Mouse (Mus musculus) layer of hippocampus, adult 8-10 months (tissue): ENCODE measurements around the gene Tmem131l. TPM values are rescaled to one million over a fixed set of nuclear protein-coding genes. Genes with fewer than 3 reads are reported as not detected.

Experiments used
- DNase-seq, 2 experiments: peaks; one replicate each; pipeline ENCODE4 v3.0.0; 2022; ENCODE audit warnings: low spot score in 2 of 2
- total RNA-seq, 4 experiments: library from RNA; stranded (reverse); gene quantifications; 2 replicates each; pipeline ENCODE4 v1.2.4; 2022

The Tmem131l gene
- total RNA-seq, 4 experiments from 2014 or later: 22.9 to 42.8 (median 31.5) TPM

DNA sequence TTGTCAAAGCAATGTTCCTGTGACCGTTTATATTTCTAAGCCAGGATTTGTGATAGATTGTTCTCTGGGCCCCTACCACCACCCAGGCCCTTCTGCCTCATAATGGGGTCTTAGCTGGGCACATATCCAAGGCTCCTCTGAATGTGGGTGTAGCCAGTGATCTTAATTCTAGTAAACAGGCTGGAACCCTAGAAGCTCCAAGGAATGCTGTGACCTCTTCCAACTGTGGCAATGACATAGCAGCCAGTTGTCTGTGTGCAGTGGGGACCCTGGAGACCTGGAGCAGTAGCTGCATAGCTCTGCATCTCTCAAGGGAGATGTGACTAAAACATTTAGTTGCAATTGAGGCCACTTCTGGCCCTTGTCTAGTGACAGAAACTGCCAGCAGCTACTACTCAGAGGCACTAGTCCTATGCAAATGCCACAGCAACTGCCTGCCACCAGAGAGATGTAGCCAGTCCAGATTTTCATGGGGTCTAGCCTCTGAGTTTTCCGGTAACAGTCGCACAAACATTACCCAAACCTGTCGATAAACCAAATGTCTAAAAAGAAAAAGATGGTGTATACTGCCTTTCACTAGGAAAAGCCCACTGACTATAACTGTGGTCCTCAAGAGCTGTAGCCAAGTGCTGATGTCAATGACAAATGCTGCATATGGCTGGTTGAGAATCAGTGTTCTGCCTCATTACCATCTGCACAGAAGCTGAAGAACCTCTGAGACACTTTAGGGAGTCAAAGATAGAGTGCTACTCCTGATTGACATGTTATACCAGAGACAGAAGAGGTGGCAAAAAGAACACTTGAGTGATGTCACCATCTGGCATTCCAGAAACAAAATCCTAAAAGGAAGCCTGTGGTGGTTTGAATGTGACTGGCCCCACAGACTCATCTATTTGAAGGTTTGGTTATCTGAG is 61.2 kb downstream of the Tmem131l start:
- no peak for DNase-seq

DNA sequence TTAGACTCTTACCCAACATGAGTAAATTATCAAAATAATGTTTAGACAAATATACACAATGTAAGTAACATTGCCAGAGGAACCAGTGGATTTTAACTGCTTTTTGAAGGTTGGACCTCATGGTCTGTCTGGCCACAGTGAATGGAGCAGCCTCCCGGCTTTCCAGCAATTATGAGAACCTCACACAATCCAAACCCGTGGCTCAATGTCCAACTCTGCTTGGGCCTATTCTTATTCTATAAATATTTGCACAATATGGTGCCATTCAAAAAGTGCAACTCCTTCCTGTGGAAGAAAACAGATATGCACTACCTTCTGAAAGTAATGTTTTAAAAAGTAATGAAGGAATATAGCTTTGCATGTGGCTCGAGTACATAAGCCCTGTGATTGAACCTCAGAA is 62.2 kb downstream of the Tmem131l start:
- no peak for DNase-seq

DNA sequence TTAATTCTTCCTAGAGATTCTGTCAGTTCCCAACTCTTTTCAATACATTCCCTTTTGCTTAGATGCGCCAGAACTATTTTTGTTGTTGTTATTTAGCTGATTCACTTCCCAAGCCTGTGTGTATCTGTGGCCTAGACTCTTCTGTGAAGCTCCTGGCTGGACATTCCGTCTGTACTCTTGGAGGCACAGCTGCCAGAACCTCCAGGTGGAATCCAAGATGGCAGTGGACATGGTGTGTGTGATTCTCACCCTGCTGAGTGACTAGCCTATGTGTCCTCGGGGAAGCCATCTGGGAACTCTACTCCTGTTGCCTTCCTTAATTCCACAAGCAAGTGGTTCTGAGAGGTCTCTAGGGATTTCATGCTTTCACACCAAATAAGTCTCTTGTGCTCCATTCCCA is 63.8 kb downstream of the Tmem131l start:
- DNase-seq: no peak

DNA sequence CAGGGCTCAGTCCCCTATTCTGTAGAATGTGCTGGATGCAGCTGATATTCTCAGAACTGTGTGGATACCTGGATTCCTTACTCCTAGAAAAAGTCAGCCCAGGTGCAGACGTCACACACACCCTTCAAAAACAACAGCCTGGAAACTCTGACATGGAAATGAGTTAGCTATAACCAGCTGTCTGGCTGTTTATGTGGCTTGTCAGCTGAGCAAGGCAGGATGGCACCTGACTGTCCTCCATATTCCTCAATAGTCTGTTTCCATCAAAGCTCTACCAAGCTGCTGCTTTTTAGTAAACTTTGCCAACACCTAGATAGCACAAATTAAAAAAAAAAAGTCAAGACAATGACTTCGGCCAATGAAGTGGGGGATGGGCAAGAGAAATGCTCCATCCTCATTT is 66.6 kb downstream of the Tmem131l start:
- DNase-seq: no peak

DNA sequence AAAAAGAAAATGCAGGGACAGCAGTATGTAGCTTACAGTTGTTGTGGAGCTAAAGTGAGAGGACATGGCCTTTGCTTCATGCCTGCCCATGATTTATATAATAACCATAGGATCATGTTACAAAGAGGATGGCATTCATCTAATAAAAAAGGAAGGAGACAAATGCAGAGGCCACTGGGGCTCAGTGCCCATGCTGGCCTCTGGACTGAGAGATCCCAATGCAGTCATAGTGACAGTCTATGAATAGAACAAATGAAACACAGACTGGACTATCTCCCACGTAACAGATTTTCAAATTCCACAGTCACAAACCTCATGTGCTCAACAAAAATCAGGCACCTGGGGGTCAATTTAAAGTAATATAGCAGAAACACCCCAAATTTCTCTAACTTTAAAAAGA is 69.3 kb downstream of the Tmem131l start:
- no peak for DNase-seq

DNA sequence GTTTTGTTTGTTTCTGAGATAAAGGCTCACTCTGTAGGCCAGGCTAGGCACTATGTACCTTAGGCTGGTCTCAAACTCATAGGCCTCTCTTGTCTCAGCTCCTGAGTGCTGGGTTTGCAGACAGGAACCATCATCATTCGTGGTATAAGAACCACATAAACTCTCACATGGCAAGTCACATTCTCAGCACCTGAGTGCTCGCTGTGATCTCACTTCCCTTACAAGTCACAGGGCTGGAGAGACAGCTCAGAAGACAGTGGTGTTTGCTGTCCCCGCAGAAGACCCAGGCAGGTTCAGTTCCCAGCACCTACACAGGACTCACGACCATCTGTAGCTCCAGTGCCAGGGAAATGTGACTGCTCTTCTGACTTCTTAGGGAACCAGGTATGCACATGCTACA is 70.9 kb downstream of the Tmem131l start:
- DNase-seq: no peak

DNA sequence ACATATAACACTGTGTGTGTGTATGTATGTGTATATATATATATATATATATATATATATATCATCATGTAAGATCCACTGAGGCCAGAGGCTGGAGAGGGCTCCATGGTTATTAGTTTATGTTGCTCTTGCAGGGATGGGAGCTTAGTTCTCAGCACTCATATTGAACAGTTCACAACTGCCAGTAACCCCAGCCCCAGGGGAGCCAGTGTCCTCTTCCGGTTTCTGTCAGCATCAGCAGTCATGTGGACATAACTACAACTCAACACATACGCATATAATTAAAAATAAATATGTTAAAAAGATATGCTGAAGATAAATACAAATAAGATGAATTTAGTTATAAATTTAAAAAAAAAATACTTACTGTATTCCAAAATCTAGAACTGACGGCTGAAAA is 72.2 kb downstream of the Tmem131l start:
- DNase-seq: no peak

DNA sequence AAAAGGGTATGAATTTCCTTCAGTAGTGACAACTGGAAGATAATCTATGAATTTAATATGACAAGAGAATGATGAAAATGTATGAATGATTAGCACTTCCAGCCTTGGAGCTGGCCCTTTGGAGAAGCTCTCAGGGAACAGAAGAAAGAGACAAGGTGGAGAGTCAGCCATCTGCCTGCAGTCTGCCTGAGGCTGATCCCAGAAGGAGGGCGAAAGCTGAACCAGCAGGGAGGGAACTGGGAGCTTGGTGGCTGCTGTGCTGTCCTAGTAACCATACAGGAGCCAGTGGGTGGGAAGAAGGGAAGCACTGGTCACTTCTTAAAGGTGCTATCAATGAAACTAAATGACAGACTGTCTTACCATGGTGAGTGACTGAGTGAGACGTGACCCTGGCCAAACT is 74.6 kb downstream of the Tmem131l start:
- no peak for DNase-seq

DNA sequence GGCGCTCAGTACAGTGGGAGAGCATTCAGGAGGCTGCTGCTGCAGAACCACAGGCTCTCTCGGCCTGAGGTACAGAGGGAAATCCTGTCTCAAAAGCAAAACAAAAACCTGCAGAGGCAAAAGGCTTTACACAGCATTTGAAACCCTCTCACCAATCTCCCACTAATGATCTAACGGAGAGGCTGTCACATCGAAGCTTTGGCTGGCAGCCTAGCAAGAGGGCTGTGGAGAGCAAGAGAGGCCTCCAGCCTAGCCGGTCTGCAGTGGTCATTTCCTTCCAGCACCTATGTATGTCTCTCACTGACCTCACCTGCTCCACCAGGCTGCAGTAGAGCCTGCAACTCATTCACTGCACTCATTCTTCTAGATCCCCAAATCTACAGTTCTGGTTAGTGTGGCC is 76.3 kb downstream of the Tmem131l start:
- DNase-seq: no peak

DNA sequence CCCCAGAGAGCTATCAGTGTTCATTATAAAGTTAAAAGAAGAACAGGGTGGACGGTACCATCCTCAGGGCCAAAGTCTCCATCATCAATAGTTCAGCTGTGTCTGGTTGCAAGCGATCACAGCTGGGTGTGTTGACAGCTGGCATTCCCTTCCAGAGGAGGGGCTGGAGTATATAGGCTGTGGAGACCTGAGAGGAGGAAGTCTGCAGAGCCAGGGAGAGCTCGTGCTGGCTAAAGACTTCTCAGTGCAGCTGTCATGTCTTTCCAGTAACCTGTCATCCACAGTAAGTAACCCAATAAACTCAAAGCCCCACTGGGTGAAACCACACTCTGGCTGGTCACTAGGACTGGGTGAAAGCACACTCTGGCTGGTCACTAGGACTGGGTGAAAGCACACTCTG is 77.4 kb downstream of the Tmem131l start:
- no peak for DNase-seq

DNA sequence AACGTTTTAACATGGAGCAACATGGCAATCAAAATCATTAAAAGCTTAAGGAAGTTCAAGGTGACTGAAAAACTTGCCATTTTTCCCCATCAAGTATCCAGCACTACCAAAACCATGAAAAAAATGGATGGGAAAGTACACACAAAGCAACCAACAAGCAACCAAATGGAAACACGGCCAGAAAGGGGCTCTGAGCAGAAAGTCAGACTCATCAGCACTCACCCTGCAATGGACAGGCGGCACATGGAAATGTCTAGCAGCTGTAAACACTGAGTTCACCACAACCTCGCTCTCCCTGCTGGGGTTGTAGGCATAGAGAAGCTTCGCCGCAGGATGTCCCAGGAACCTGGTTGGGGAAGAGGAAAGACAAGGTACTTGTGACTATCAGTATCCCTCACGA is 77.9 kb downstream of the Tmem131l start:
- no peak for DNase-seq

DNA sequence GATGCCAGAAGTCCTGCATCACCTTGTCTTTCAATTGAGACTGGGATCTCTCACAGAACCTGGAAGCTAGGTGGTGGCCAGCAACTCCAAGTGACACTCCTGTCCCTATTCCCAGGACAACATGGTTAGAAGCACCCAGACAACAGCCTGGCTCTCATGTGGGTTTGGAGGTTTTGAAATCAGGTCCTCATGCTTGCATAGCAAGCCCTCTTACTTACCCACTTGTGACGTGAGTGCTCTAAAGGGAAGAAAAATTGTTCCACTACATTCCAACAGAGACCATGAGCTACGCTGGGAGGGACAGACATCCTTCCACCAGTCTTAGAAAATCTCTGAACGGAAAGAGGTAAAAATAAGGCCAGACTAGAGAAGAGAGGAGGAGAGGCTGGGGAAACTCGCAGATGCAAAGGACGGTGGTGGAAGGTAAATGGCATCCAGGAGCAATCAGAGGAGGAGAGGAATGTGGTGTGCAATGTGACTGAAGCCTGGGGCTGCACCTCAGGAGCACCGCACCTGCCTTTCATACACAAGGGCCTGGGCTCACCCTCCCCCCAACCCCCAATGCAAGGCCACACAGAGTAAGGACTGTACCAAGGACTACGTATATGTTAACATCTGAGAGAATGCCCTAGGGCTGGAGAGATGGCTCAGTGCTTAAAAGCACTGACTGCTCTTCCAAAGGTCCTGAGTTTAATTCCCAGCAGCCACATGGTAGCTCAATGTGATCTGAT is 80.9 kb downstream of the Tmem131l start:
- DNase-seq: no peak

DNA sequence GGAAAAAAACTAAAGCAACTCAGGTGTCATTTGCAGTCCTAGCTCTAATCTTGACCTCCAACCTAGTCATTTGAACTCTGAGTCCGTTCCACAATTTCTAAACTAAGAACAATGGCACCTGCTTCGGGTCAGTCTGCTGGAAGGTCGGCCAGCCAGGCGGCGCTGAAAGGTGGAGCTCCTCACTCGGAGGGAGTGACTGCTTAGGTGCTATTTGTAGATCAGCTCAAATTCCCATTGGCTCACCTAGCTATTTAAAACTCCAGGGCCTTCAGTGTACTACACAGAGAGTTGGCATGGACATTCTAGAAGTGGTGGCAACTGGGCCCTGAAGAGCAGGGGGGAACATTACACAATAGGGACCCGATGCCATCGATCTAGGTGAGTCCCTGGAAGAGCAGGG is 86.1 kb downstream of the Tmem131l start:
- DNase-seq: no peak

DNA sequence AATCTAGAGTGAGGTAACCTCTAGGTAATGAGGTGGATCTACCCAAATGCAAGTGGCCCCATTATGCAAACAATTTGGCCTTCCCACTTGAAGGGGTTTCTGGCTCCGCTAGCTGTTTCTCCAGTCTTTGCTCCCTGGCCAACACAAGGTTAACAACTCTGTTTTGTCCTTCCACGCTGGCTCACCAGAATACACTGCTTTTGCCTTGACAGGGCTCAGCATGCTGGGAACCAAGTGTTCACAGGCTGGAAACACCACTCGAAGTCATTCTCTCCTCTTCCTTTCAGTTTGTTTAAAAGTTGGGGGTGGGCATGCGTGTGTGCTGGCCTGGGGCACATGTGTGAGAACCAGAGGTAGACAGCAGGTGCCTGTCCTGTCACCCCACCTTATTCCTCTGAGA is 91.2 kb downstream of the Tmem131l start:
- no peak for DNase-seq

DNA sequence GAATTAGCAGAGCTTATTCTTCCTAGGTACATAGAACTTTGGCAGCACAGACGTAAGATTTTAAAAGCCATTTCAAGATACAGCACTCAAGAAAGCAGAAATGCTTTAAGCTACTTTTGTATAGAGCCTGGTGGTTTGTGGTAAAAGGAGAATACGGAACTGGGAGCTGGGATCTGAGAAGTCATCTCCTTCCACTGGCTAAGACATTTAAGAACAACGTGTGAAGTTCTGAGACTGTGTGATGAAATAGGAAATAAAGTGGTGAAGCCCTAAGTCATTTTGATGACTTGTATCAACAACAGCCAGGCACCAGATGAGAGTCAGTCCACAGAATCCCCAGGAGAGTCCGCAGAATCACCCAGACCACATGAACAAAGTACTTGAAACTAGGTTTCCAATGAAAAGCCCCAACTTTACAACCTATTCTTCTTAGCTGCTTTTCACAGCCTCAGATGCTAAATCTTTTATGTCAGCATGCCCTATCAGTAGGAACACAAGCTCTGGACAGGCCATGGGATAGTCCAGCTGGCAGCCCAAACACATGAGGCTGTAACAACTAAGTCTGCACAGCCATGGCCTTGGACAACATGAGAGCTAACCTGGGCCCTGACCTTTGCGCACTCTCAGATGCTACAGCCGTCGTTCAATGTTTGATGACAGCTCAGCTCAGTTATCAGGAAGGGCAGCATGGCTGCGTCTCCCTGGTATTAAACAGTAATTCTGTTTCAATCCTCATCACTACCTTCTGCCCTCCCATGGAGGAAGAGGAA is 92.3 kb downstream of the Tmem131l start:
- no peak for DNase-seq

DNA sequence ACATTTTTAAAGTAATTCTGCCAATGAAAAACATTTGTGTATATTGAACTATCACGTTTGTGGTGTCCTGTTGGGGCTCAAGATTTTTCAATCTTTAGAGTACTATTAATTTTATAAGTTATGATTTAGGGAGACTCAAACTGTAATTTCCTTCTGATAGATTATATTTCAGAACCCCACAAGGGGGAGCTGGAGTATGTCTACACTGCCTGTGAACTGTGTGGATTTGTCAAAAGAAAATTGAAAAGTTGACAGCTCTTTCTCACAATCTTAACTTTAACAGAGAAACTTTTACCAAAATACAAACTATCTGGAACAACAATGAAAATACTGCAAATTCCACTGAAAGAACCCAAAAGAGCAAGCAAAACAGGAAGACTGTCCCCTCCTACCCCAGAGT is 93.1 kb downstream of the Tmem131l start:
- DNase-seq: no peak

DNA sequence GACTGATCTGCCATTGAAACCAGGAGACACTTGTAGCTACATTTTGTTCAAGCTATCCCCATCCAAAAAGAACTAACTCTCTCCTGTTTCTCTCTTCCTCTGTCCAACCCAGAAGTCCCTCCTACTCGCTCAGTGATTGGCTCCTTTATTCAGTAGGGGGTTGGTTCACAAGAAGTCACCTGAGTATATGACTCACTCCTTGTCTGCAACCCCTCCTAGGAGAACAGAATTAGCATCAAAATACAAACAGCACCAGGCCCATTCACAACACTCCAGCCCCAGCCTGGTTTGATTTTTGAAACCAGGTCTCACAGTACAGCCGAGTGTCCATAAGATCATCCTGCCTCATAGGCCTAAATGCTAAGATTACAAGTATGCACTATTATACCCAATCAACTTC is 96.3 kb downstream of the Tmem131l start:
- no peak for DNase-seq

DNA sequence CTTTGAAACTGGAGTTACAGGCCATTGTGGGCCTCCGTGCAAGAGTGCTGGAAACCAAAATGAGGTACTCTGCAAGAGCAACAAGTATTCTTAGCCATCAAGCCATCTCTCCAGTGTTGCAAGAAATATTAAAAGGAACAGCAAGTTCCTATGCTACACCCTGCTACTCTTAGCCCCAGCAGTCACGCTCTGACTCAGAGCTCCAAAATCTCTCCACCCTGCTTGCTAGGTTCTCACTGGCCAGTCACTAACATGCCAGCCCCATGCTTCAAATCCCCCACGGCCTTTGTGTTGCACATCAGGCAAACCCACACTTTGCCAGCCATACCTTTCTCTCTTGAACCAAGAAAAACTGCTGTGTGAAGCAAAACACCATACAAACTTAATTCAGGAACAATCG is 96.8 kb downstream of the Tmem131l start:
- DNase-seq: no peak

DNA sequence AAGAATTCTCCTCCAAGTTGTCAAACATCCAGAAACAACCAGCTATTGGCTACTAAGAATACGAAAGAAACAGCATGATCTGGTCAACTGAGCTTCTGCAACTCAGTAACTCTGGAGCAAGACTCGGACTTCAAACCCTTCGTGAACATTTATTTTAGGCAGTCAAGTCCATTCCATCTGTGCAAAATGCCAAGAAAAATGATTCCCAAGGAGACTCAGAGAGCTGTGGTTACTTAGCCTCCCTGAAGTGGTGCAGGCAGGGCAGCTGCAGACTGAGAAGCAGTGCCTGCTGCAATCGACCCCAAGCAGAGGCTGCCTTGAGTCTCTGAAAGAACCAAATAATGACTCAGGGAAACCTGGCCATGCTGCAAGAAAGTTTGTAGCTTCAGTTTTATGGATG is 98.1 kb downstream of the Tmem131l start:
- DNase-seq: no peak

DNA sequence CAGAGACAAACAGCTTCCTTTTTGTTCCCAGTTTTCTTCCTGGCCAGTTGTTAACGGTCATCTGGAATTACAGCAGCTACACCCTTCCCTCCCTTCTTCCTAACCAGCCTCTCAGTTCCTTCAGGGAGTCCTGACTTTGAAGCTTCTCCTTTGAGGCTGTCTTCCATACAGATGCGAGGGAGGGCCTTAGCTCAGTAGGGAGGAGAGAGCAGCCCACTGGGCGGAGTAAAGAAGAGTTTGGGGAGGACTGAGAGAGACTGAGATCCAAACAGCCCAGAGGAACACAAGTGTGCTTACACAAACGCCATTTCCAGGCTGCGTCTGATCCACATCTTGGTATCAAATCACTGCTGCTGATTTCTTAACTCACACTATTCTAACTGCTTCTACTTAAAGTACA is 101.1 kb downstream of the Tmem131l start:
- DNase-seq: no peak

DNA sequence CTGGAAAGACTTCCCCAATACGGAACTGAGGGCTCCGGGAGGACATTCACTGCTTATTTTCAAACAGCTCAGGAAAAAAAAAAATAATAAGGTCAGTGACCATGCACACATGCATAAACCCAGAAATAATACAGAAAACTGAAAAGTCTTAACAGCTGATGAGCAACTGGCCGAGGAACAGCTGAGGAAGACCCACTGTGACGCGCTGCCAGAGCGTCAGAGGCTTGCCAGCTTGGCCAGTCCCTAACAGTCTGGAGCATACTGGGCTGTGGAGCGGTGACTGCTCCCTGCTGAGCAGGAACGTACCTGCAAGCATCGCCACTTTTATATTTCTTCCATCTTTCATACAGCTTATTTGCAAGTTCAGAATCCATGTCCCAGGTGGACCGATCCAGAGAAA is 105.5 kb downstream of the Tmem131l start:
- DNase-seq: no peak
